Mouse (Mus musculus) c-Kit-positive CD71-positive TER-119-positive erythroid progenitor cells, embryonic 14.5 days (primary cell): ENCODE measurements around the gene Esd.

Experiments used
- DNase-seq: peaks from one replicate; pipeline ENCODE4 v3.0.0-alpha.2; 2013; ENCODE audit warnings: low spot score

Gene Esd

DNA sequence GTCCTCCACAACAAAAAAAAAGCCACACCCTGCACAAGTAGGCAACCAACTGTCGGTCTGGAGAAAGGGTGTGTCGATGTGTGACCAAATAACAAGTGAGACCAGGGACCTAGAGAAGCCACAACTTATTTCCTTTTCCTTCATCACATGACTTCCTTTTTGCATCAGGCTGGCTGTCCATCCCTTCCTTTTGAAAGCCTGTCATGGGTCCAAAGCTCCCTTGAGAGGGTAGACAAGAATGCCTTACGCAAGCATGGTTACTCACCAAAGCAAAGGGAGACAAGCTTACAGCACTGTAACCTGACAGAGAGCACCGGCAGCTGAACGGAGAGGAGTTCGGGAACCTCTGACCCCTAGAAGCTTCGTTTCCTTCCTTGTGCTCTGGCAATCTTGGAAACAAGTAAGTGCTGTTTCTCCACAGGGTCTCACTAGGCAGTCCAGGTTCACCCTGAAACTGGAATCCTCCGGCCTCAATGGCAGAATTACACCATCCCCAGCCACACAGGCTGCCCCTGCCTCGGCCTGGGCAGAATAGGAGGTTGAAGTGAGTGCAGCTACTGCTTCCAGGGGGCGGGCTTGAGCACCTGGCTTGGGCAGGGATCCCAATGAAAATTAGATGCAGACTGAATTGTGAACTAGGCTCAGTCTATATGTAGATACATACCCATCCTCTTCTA, 65.4 kb downstream of the Esd start:
- DNase-seq = no peak

DNA sequence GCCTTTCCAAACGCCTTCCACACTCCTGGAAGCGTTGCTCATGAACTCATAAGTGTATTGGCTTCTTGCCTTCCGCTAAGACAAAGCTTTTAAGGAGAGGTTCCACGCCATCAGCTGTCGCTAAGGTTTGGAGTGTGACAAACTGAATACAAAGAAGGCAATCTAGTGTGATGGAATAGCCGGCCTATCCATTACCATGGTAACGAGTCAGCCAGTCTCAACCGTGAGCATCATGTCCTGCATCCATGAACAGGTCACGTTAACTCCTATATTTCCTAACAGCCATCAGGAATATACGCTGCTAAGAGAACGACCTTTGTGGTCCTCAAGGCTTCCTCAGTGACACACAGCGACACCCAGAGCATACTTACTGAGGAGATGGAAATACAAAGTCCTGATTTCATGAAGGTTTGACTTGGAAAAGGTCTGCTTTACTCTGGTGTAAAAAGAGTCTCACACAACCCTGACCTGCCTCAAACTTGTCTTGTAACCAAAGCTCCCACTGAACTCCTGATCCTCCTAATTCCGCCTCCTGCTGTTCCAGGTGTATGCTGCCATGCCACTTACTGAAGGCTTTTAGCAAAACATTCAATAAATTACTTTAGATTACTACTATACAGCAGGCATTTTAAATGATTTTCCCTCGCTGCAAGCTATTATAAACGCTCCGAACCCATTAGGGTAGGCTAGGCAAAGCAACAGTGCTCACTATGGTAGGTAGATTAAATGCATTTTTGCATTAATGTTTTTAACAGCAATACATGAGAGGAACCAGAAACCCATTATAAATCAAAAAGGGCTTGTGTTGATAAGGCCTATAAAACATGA, 66.2 kb downstream of the Esd start:
- DNase-seq = no peak
